ENCODE assay signal across 9 mouse cellular contexts in the genomic region with DNA sequence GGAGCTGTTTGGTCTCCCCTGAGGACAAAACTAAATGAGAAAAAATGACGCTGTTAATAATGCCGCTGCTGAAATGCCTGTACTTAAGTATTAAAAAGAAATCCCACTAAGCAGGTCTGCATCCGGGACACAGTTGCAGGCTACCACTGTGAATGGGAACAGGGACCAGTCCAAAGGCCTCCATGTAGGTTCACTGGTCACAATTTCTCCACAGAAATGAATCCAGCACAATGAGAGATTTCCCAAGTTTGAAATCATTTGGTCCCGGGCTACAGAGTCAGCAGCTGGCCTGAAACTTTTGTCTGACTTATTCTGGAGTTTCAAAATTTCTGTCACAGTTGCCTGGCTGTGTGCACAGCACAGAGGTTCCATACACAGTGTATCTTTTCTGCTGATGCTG.
DNase-seq lines count a peak whose midpoint lies in the region; ATAC-seq lines count a peak whose summit lies in the region.
"Had no signal": no experiment of that assay in that cellular context is flagged by ENCODE, and none has a peak within 500 bp of the region (broad histone marks: within the 10 kb centered on the region; RNA-seq: fewer than 3 reads in every experiment).

No protein-coding gene starts in this region.

- no peak for DNase-seq in kidney, adult 8-10 months
- no peak for DNase-seq in forebrain, embryonic 11.5 days (ENCODE audit: low spot score)
- no peak for DNase-seq in left cerebral cortex, adult 9 months (ENCODE audit: low spot score in 2 of 2)
- no peak for DNase-seq in layer of hippocampus, postnatal 36 days
- no peak for DNase-seq in spleen, postnatal 10 days (ENCODE audit: low spot score in 2 of 2)

- no peaks in the 10 kb centered on the region for H3K36me3 ChIP-seq in kidney, embryonic 14.5 days (ENCODE audit: control insufficient read depth, insufficient read depth, low read length)
- no peaks in the 10 kb centered on the region for H3K36me3 ChIP-seq in forebrain, embryonic 11.5 days (ENCODE audit: control insufficient read depth, insufficient read depth, low read length)
- H3K36me3 ChIP-seq in intestine, embryonic 15.5 days: no peaks in the 10 kb centered on the region
- H3K36me3 ChIP-seq in neural tube, embryonic 12.5 days: no peaks in the 10 kb centered on the region
- H3K36me3 ChIP-seq: G1E had no signal

- no peaks in the 10 kb centered on the region for H3K9me3 ChIP-seq in kidney, embryonic 14.5 days (ENCODE audit: control insufficient read depth, low read length)
- no peaks in the 10 kb centered on the region for H3K9me3 ChIP-seq in forebrain, embryonic 11.5 days (ENCODE audit: control insufficient read depth, low read length)
- H3K9me3 ChIP-seq in intestine, embryonic 15.5 days: no peaks in the 10 kb centered on the region
- H3K9me3 ChIP-seq in neural tube, embryonic 12.5 days: no peaks in the 10 kb centered on the region

- no peak overlapping the region; the same call in 1 of the 2 replicates for H3K4me2 ChIP-seq in kidney, embryonic 14.5 days (replicated peaks; ENCODE audit: low read depth, low read length)
- H3K4me2 ChIP-seq in forebrain, embryonic 11.5 days (ENCODE audit: low read depth, low read length, severe bottlenecking): peak overlapping the region; percentile 96
- H3K4me2 ChIP-seq in intestine, embryonic 15.5 days (replicated peaks): peak overlapping the region; percentile 12
- peak overlapping the region; percentile 92 for H3K4me2 ChIP-seq in neural tube, embryonic 12.5 days (replicated peaks)

- H3K4me1 ChIP-seq in kidney, embryonic 14.5 days (ENCODE audit: control insufficient read depth, insufficient read depth, low read length): peaks cover 34% of the 10 kb centered on the region
- peaks cover 24% of the 10 kb centered on the region for H3K4me1 ChIP-seq in forebrain, embryonic 11.5 days (replicated peaks; ENCODE audit: control insufficient read depth, insufficient read depth, low read length)
- H3K4me1 ChIP-seq in intestine, embryonic 15.5 days (replicated peaks): peaks cover 16% of the 10 kb centered on the region
- peaks cover 35% of the 10 kb centered on the region for H3K4me1 ChIP-seq in neural tube, embryonic 12.5 days

- H3K4me3 ChIP-seq in kidney, embryonic 14.5 days (ENCODE audit: low read length): no peak overlapping the region
- H3K4me3 ChIP-seq in forebrain, embryonic 11.5 days (ENCODE audit: low read depth, low read length): peak overlapping the region; percentile 4; the same call in 1 of the 2 replicates
- no peak overlapping the region for H3K4me3 ChIP-seq in intestine, embryonic 15.5 days (replicated peaks)
- H3K4me3 ChIP-seq in neural tube, embryonic 12.5 days: peak overlapping the region; percentile 81

- H3K9ac ChIP-seq in kidney, embryonic 14.5 days (ENCODE audit: low read depth, low read length): no peak overlapping the region; the same call in 1 of the 2 replicates
- peak overlapping the region; percentile 7 for H3K9ac ChIP-seq in forebrain, embryonic 11.5 days (ENCODE audit: low read length)
- H3K9ac ChIP-seq in intestine, embryonic 15.5 days: 0 out of 2 replicates have a peak overlapping the region, but pooled peaks have one; percentile 3
- H3K9ac ChIP-seq in neural tube, embryonic 12.5 days: peak overlapping the region; percentile 94; the same call in 1 of the 2 replicates

- peak overlapping the region; percentile 44 for H3K27ac ChIP-seq in kidney, embryonic 14.5 days (ENCODE audit: low read depth, low read length)
- peak overlapping the region; percentile 20 for H3K27ac ChIP-seq in forebrain, embryonic 11.5 days (ENCODE audit: low read depth, low read length)
- peak overlapping the region; percentile 100 for H3K27ac ChIP-seq in intestine, embryonic 15.5 days
- H3K27ac ChIP-seq in neural tube, embryonic 12.5 days: peak overlapping the region; percentile 46

- no peak for ATAC-seq in kidney, embryonic 14.5 days (ENCODE audit: low FRiP score, low TSS enrichment)
- ATAC-seq in forebrain, embryonic 11.5 days (replicated peaks; ENCODE audit: low FRiP score): no peak
- ATAC-seq in intestine, embryonic 15.5 days: no peak
- no peak for ATAC-seq in neural tube, embryonic 12.5 days (ENCODE audit: low FRiP score, low read depth)

- no peaks in the 10 kb centered on the region for H3K27me3 ChIP-seq in kidney, embryonic 14.5 days (ENCODE audit: control insufficient read depth, insufficient read depth, low read length)
- H3K27me3 ChIP-seq in forebrain, embryonic 11.5 days (ENCODE audit: control insufficient read depth, insufficient read depth, low read length): no peaks in the 10 kb centered on the region
- no peaks in the 10 kb centered on the region for H3K27me3 ChIP-seq in intestine, embryonic 15.5 days (replicated peaks)
- H3K27me3 ChIP-seq in neural tube, embryonic 12.5 days (replicated peaks): no peaks in the 10 kb centered on the region

- 45% methylated on average over 4 of the region's 4 CpGs for WGBS in kidney, embryonic 14.5 days
- WGBS in forebrain, embryonic 11.5 days: 12% methylated on average over 4 of the region's 4 CpGs
- 28% methylated on average over 4 of the region's 4 CpGs for WGBS in intestine, embryonic 15.5 days
- 14% methylated on average over 4 of the region's 4 CpGs for WGBS in neural tube, embryonic 12.5 days

Comparison
In these comparisons a context has a peak if more than half of its experiments do, and no peak if none do; other contexts are left out.
1. H3K27ac ChIP-seq: peak in every context shown above with its lines; median percentile 100 in intestine, embryonic 15.5 days; 46 in neural tube, embryonic 12.5 days; 44 in kidney, embryonic 14.5 days; 20 in forebrain, embryonic 11.5 days.
2. H3K4me3 ChIP-seq: peak in forebrain, embryonic 11.5 days (single experiment) and neural tube, embryonic 12.5 days (single experiment); none in kidney, embryonic 14.5 days (single experiment) and intestine, embryonic 15.5 days (single experiment).